Mouse (Mus musculus): ENCODE data around the gene Elobl. TPM values are rescaled to one million over a fixed set of nuclear protein-coding genes. Genes with fewer than 3 reads are reported as not detected.

Gene Elobl
- polyA plus RNA-seq, 1 experiment from 2014 or later, result not detected

DNA sequence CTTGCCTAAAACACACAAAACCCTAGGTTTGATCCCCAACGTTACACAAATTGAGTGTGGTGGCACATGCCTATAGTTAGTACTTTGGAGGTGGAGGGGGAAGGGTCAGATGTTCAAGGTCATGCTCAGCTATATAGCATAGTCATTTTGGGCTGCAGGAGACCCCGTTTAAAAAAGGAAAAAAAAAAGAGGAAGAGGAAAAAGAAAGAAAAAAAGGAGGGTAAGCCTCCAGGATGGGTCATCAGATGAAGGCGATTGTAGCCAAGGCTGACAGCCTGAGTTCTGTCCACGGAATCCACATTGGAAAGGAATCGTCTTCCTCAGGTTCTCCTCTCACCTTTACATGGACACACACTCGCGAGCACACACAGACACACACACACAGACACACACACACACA, 27.8 kb upstream of the Elobl start:
- Histone ChIP-seq H3K27ac (ENCODE audit: low read length) (no peak overlapping the region), H3K9me3 (ENCODE audit: low read length) (no peaks in the 10 kb centered on the region), H3K36me3 (ENCODE audit: insufficient read depth, low read length) (no peaks in the 10 kb centered on the region), H3K4me1 (ENCODE audit: insufficient read depth, low read depth, low read length) (no peaks in the 10 kb centered on the region; the same call in 1 of the 2 replicates), H3K4me3 (ENCODE audit: low read depth, low read length) (no peak overlapping the region), H3K9ac (replicated peaks; ENCODE audit: low read depth) (no peak overlapping the region), H3K4me2 (replicated peaks; ENCODE audit: low read depth, low read length) (no peak overlapping the region), H3K27me3 (replicated peaks; ENCODE audit: insufficient read depth, low read length) (no peaks in the 10 kb centered on the region)
- DNase-seq (ENCODE audit: low spot score) (no peak), ATAC-seq (no peak)
- 84% methylated on average over 7 of the region's 7 CpGs for WGBS
- TF ChIP-seq EP300 (IDR thresholded peaks at IDR 0.05), result no peak
- no peak for TF ChIP-seq CTCF (IDR thresholded peaks at IDR 0.05)

DNA sequence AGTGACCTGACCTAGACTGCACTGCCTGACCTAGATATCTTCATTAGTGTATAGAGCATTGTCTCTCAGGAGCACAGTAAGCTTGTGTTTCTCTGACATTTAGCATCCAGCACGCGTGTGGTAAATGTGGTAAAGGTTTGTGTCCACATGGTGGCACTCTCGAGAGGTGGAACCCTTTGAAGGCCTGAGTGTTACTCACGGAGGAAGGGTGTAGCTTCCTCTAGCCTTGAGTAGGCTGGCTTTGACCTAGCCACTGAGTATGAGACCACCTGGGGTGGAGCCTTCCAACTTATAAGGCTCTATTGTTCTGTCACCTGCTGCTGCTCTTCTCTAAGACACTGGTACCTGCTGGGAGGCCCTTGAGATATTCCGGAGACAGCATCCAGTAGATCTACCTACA, 26.9 kb upstream of the Elobl start:
- ATAC-seq (peak; percentile 62), DNase-seq (ENCODE audit: low spot score) (peak; percentile 85)
- no peak overlapping the region for H3K4me3 ChIP-seq (ENCODE audit: low read depth, low read length)
- H3K4me1 ChIP-seq (ENCODE audit: insufficient read depth, low read depth, low read length), result no peaks in the 10 kb centered on the region; the same call in 1 of the 2 replicates
- H3K4me2 ChIP-seq (replicated peaks; ENCODE audit: low read depth, low read length), result no peak overlapping the region
- H3K27ac ChIP-seq (ENCODE audit: low read length), result no peak overlapping the region
- H3K9ac ChIP-seq (replicated peaks; ENCODE audit: low read depth), result no peak overlapping the region
- no peaks in the 10 kb centered on the region for H3K27me3 ChIP-seq (replicated peaks; ENCODE audit: insufficient read depth, low read length)
- no peaks in the 10 kb centered on the region for H3K36me3 ChIP-seq (ENCODE audit: insufficient read depth, low read length)
- WGBS, result 14% methylated on average over 5 of the region's 5 CpGs
- TF ChIP-seq EP300 (IDR thresholded peaks at IDR 0.05) (0 out of 2 replicates have a peak, but pooled peaks have one; percentile 20), CTCF (IDR thresholded peaks at IDR 0.05) (peak; percentile 86)
- no peaks in the 10 kb centered on the region for H3K9me3 ChIP-seq (ENCODE audit: low read length)

DNA sequence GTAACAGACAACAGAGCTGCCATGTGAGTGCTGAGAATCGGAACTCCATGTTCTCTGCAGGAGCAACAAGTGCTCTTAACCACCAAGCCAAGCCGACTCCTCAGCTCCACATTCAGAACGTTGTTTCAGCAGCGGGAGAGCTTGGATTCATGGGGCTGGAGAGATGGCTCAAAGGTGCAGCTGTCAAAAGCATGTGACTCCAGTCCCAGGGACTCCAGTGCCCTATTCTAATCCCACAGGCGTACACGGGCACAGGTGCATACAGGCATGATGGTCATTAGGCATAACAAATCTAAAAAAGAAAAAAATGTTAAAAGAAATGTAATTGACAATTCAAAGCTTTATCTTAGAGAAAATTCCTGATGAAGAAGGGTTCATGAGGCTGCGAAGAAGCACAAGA, 26.5 kb upstream of the Elobl start:
- Histone ChIP-seq H3K4me1 (ENCODE audit: insufficient read depth, low read depth, low read length) (no peaks in the 10 kb centered on the region; the same call in 1 of the 2 replicates), H3K27me3 (replicated peaks; ENCODE audit: insufficient read depth, low read length) (no peaks in the 10 kb centered on the region), H3K4me2 (replicated peaks; ENCODE audit: low read depth, low read length) (no peak overlapping the region), H3K9ac (replicated peaks; ENCODE audit: low read depth) (no peak overlapping the region), H3K4me3 (ENCODE audit: low read depth, low read length) (no peak overlapping the region), H3K9me3 (ENCODE audit: low read length) (no peaks in the 10 kb centered on the region), H3K27ac (ENCODE audit: low read length) (no peak overlapping the region), H3K36me3 (ENCODE audit: insufficient read depth, low read length) (no peaks in the 10 kb centered on the region)
- no peak for ATAC-seq
- 47% methylated on average over 7 of the region's 7 CpGs for WGBS
- no peak for TF ChIP-seq EP300 (IDR thresholded peaks at IDR 0.05)
- no peak for TF ChIP-seq CTCF (IDR thresholded peaks at IDR 0.05)
- DNase-seq (ENCODE audit: low spot score), result no peak

DNA sequence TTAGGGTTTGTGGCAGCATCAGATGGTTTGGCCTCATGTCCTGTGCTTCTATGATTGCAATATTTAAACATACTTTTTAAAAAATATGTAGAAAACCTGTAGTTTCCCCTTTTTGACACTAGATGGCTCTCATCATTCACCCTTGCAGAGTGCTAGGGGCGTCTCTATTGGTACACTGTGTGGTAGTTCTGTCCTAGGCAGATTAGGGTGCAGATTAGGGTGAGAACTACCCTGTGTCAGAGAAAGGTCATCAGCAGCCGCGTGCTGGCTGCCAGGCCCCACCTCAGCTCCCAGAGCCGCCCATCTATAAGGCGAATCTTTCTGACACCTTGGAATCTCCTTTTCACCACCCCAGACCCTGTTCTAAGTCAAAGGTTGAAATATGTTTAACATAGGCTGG, 22.8 kb upstream of the Elobl start:
- WGBS, result 56% methylated on average over 5 of the region's 5 CpGs
- Histone ChIP-seq H3K4me1 (ENCODE audit: insufficient read depth, low read depth, low read length) (no peaks in the 10 kb centered on the region), H3K27me3 (replicated peaks; ENCODE audit: insufficient read depth, low read length) (no peaks in the 10 kb centered on the region), H3K36me3 (ENCODE audit: insufficient read depth, low read length) (no peaks in the 10 kb centered on the region), H3K4me2 (replicated peaks; ENCODE audit: low read depth, low read length) (no peak overlapping the region), H3K27ac (ENCODE audit: low read length) (no peak overlapping the region), H3K9me3 (ENCODE audit: low read length) (no peaks in the 10 kb centered on the region), H3K9ac (replicated peaks; ENCODE audit: low read depth) (no peak overlapping the region), H3K4me3 (ENCODE audit: low read depth, low read length) (no peak overlapping the region)
- TF ChIP-seq CTCF (IDR thresholded peaks at IDR 0.05) (peak; percentile 73), EP300 (IDR thresholded peaks at IDR 0.05) (no peak)
- DNase-seq (ENCODE audit: low spot score), result peak; percentile 79
- ATAC-seq, result peak; percentile 82

DNA sequence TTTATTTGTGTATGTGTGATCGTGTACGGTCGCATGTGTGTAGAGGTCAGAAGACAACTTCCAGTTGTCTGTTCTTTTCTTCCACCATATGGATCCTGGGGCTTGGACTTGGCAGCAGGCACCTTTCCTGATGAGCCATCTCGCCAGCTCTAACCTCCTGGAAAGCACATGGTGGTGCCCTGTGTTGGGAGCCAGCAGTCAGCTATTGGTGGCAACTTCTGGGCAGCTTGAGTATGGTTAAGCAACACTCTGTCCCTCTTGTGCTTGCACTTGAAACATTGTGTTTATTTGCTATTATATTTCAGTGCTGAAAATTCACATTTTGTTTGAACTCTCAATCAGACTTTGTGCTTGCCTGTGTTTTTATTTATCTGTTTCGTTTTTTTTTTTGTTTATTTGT, 22.2 kb upstream of the Elobl start:
- Histone ChIP-seq H3K4me1 (ENCODE audit: insufficient read depth, low read depth, low read length) (no peaks in the 10 kb centered on the region), H3K4me2 (replicated peaks; ENCODE audit: low read depth, low read length) (no peak overlapping the region), H3K36me3 (ENCODE audit: insufficient read depth, low read length) (no peaks in the 10 kb centered on the region), H3K27me3 (replicated peaks; ENCODE audit: insufficient read depth, low read length) (no peaks in the 10 kb centered on the region), H3K9ac (replicated peaks; ENCODE audit: low read depth) (no peak overlapping the region), H3K27ac (ENCODE audit: low read length) (no peak overlapping the region), H3K4me3 (ENCODE audit: low read depth, low read length) (no peak overlapping the region), H3K9me3 (ENCODE audit: low read length) (no peaks in the 10 kb centered on the region)
- 70% methylated on average over 5 of the region's 5 CpGs for WGBS
- DNase-seq (ENCODE audit: low spot score) (peak; percentile 24), ATAC-seq (peak; percentile 54)
- TF ChIP-seq CTCF (IDR thresholded peaks at IDR 0.05), result no peak
- TF ChIP-seq EP300 (IDR thresholded peaks at IDR 0.05), result no peak

DNA sequence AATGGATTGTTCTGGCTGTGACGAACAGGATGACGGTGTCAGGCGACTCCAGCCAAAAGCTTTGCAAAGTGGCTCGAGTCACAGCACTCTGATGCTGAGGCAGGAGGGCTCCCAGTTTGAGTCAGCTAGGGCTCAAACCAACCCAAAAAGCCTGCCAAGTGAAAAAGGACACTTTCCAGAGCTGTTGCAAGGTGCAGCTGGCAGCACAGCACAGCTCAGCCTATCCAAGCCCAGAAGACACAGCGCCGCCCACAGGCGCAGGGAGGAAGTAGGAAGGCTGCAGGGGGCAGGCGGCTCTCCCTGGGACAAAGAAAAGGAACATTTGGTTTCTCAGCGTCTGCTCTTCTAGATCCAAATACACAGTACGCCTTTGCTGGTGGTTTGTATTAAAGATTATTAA, 19.9 kb upstream of the Elobl start:
- no peak for TF ChIP-seq EP300 (IDR thresholded peaks at IDR 0.05)
- 0 out of 2 replicates have a peak, but pooled peaks have one; percentile 4 for TF ChIP-seq CTCF (IDR thresholded peaks at IDR 0.05)
- no peak for DNase-seq (ENCODE audit: low spot score)
- no peak overlapping the region for H3K27ac ChIP-seq (ENCODE audit: low read length)
- no peak for ATAC-seq
- no peaks in the 10 kb centered on the region for H3K36me3 ChIP-seq (ENCODE audit: insufficient read depth, low read length)
- H3K4me2 ChIP-seq (replicated peaks; ENCODE audit: low read depth, low read length), result no peak overlapping the region
- H3K27me3 ChIP-seq (replicated peaks; ENCODE audit: insufficient read depth, low read length), result no peaks in the 10 kb centered on the region
- H3K4me3 ChIP-seq (ENCODE audit: low read depth, low read length), result no peak overlapping the region
- H3K4me1 ChIP-seq (ENCODE audit: insufficient read depth, low read depth, low read length), result no peaks in the 10 kb centered on the region
- no peaks in the 10 kb centered on the region for H3K9me3 ChIP-seq (ENCODE audit: low read length)
- H3K9ac ChIP-seq (replicated peaks; ENCODE audit: low read depth), result no peak overlapping the region
- WGBS, result 80% methylated on average over 10 of the region's 10 CpGs

DNA sequence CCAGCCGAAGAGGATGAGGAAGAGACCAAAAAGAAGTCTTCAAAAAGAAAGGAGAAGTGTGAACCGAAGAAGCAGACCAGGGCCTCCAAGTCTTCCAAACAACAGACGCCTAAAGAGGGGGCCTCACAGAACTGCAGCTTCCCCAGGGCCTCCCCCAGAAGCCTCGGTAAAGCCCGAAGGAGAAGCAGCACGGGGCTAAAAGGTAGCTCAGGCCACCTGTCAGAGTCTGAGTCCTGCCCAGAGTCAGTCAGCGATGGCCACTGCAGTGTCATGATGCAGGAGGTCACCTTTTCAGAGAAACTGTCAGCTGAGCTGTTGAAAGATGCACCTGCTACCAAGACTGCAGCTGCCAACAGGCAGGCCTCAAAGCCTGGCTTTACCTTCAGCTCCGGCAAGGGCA, 14.6 kb upstream of the Elobl start:
- Histone ChIP-seq H3K4me1 (ENCODE audit: insufficient read depth, low read depth, low read length) (no peaks in the 10 kb centered on the region), H3K36me3 (ENCODE audit: insufficient read depth, low read length) (no peaks in the 10 kb centered on the region), H3K4me2 (replicated peaks; ENCODE audit: low read depth, low read length) (no peak overlapping the region), H3K9ac (replicated peaks; ENCODE audit: low read depth) (no peak overlapping the region), H3K4me3 (ENCODE audit: low read depth, low read length) (no peak overlapping the region), H3K27ac (ENCODE audit: low read length) (no peak overlapping the region), H3K9me3 (ENCODE audit: low read length) (no peaks in the 10 kb centered on the region), H3K27me3 (replicated peaks; ENCODE audit: insufficient read depth, low read length) (no peaks in the 10 kb centered on the region)
- WGBS, result 79% methylated on average over 8 of the region's 8 CpGs
- ATAC-seq, result no peak
- DNase-seq (ENCODE audit: low spot score), result no peak
- TF ChIP-seq CTCF (IDR thresholded peaks at IDR 0.05) (no peak), EP300 (IDR thresholded peaks at IDR 0.05) (no peak)
